Mouse (Mus musculus): ENCODE results near the gene Hoxa6. TPM values are rescaled to one million over a fixed set of nuclear protein-coding genes. Genes with fewer than 3 reads are reported as not detected.

Hoxa6 gene
- polyA plus RNA-seq, 1 experiment: 0.52 TPM

- peaks cover 36% of the 10 kb centered on the region for H3K27me3 ChIP-seq (ENCODE audit: control insufficient read depth, insufficient read depth, low read length)
- TF ChIP-seq POLR2A (IDR thresholded peaks at IDR 0.05; ENCODE audit: low read depth, low read length) (no peak), CTCF (IDR thresholded peaks at IDR 0.05; ENCODE audit: extremely low read depth, insufficient read length, insufficient replicate concordance, low read depth, low read length) (no peak)
- peak overlapping the region; percentile 41 for H3K4me3 ChIP-seq (ENCODE audit: low read depth, low read length)
- 75% methylated on average over 42 of the region's 42 CpGs for WGBS
- H3K36me3 ChIP-seq (ENCODE audit: control insufficient read depth, insufficient read depth, low read length): no peaks in the 10 kb centered on the region
- peaks cover 10% of the 10 kb centered on the region; the same call in 1 of the 2 replicates for H3K4me1 ChIP-seq (ENCODE audit: control insufficient read depth, insufficient read depth, insufficient read length, low read length)
- peak overlapping the region; percentile 28 for H3K27ac ChIP-seq (ENCODE audit: insufficient read depth, low read depth, low read length)
Measured at GRCm38 (mm10) chr6:52168191-52169055, 40.1 kb downstream of the Hoxa6 start.

DNA sequence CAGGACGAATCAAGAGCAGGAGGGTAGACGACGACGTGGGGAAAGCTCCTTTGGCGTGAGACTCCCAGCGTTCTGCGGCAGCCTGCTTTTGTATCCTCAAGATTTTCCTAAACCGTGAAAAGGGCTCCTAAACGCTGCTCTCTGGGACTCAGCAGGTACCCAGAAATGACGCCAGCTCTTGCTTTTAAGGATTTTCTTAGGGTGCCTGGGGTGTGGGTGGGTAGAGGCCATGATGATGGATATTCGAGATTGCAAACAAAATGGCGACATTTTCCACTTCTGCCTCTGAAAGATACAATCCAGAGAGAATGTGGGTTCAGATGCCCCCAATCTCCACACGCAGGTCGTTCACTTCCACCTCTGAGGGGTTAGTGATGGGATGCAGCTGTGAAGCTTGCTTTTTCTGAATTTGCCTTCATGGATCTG lies 40.8 kb downstream of the Hoxa6 start:
- Histone ChIP-seq H3K27ac (ENCODE audit: insufficient read depth, low read depth, low read length) (peak overlapping the region; percentile 6), H3K4me3 (ENCODE audit: low read depth, low read length) (peak overlapping the region; percentile 10; the same call in 1 of the 2 replicates), H3K27me3 (ENCODE audit: control insufficient read depth, insufficient read depth, low read length) (peaks cover 32% of the 10 kb centered on the region), H3K4me1 (ENCODE audit: control insufficient read depth, insufficient read depth, insufficient read length, low read length) (peaks cover 10% of the 10 kb centered on the region; the same call in 1 of the 2 replicates), H3K36me3 (ENCODE audit: control insufficient read depth, insufficient read depth, low read length) (no peaks in the 10 kb centered on the region)
- no peak for TF ChIP-seq POLR2A (IDR thresholded peaks at IDR 0.05; ENCODE audit: low read depth, low read length)
- 78% methylated on average over 14 of the region's 14 CpGs for WGBS

GRCm38 (mm10) chr6:52167176-52167575 lies 41.3 kb downstream of the Hoxa6 start:
- peaks cover 7% of the 10 kb centered on the region; the same call in 1 of the 2 replicates for H3K4me1 ChIP-seq (ENCODE audit: control insufficient read depth, insufficient read depth, insufficient read length, low read length)
- 73% methylated on average over 1 of the region's 1 CpGs for WGBS
- TF ChIP-seq CTCF (IDR thresholded peaks at IDR 0.05; ENCODE audit: extremely low read depth, insufficient read length, insufficient replicate concordance, low read depth, low read length): no peak
- no peak for TF ChIP-seq POLR2A (IDR thresholded peaks at IDR 0.05; ENCODE audit: low read depth, low read length)
- H3K27me3 ChIP-seq (ENCODE audit: control insufficient read depth, insufficient read depth, low read length): peaks cover 31% of the 10 kb centered on the region
- peak overlapping the region; percentile 52; the same call in 1 of the 2 replicates for H3K27ac ChIP-seq (ENCODE audit: insufficient read depth, low read depth, low read length)
- H3K4me3 ChIP-seq (ENCODE audit: low read depth, low read length): no peak overlapping the region
- H3K36me3 ChIP-seq (ENCODE audit: control insufficient read depth, insufficient read depth, low read length): no peaks in the 10 kb centered on the region

GRCm38 (mm10) chr6:52166431-52167077 lies 42.0 kb downstream of the Hoxa6 start:
- Histone ChIP-seq H3K4me3 (ENCODE audit: low read depth, low read length) (peak overlapping the region; percentile 2; the same call in 1 of the 2 replicates), H3K27ac (ENCODE audit: insufficient read depth, low read depth, low read length) (peak overlapping the region; percentile 52; the same call in 1 of the 2 replicates), H3K4me1 (ENCODE audit: control insufficient read depth, insufficient read depth, insufficient read length, low read length) (peaks cover 7% of the 10 kb centered on the region; the same call in 1 of the 2 replicates), H3K27me3 (ENCODE audit: control insufficient read depth, insufficient read depth, low read length) (peaks cover 25% of the 10 kb centered on the region), H3K36me3 (ENCODE audit: control insufficient read depth, insufficient read depth, low read length) (no peaks in the 10 kb centered on the region)
- TF ChIP-seq POLR2A (IDR thresholded peaks at IDR 0.05; ENCODE audit: low read depth, low read length): no peak
- no peak for TF ChIP-seq CTCF (IDR thresholded peaks at IDR 0.05; ENCODE audit: extremely low read depth, insufficient read length, insufficient replicate concordance, low read depth, low read length)
- 67% methylated on average over 4 of the region's 4 CpGs for WGBS

DNA sequence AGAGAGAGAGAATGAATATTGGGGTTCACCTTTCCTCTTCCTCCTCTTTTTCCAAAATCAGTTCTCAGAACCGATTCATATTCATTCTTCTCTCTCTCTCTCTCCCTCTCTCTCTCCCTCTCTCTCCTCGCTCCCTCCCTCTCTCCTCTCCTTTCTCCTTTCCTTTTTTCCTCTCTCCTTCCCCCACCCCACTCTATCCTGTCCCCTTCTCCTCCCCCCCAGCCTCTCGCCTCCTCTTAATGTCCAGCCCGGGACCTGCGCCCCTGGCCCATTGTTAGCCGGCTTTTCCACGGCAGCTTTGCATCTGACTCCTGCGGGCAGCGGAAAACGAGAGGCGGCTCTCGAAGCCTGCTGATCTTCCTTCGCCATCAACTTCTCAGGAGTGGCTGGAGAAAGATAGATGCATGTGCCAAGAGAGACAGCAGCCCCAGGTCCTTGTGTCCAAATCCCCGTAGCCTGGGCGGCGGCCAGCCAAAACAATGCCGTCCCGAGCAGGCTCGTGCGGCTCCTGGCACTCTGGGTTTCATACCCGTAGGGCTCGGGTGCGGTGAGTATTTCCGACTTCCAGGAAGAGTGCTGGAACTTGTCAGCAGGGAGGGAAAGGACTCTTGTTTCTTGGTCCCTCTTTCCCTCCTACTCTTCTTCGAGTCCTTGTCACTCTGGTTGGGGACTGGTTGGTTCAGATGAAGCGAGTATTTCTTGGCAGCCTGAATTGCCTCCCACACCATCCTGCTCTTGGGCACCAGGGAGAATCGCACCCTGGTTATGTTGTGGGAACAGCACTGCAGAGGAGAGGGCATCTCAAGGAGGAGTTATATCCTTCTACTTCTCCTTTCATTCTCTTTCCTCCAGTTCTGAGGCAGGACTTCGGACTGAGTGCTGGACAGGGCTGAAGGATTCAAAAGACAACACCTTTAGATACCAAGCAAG lies 42.8 kb downstream of the Hoxa6 start:
- no peaks in the 10 kb centered on the region for H3K36me3 ChIP-seq (ENCODE audit: control insufficient read depth, insufficient read depth, low read length)
- TF ChIP-seq POLR2A (IDR thresholded peaks at IDR 0.05; ENCODE audit: low read depth, low read length): no peak
- TF ChIP-seq CTCF (IDR thresholded peaks at IDR 0.05; ENCODE audit: extremely low read depth, insufficient read length, insufficient replicate concordance, low read depth, low read length): no peak
- peak overlapping the region; percentile 64 for H3K27ac ChIP-seq (ENCODE audit: insufficient read depth, low read depth, low read length)
- H3K4me3 ChIP-seq (ENCODE audit: low read depth, low read length): peak overlapping the region; percentile 47
- peaks cover 8% of the 10 kb centered on the region for H3K4me1 ChIP-seq (ENCODE audit: control insufficient read depth, insufficient read depth, insufficient read length, low read length)
- 59% methylated on average over 28 of the region's 28 CpGs for WGBS
- peaks cover 27% of the 10 kb centered on the region for H3K27me3 ChIP-seq (ENCODE audit: control insufficient read depth, insufficient read depth, low read length)

DNA sequence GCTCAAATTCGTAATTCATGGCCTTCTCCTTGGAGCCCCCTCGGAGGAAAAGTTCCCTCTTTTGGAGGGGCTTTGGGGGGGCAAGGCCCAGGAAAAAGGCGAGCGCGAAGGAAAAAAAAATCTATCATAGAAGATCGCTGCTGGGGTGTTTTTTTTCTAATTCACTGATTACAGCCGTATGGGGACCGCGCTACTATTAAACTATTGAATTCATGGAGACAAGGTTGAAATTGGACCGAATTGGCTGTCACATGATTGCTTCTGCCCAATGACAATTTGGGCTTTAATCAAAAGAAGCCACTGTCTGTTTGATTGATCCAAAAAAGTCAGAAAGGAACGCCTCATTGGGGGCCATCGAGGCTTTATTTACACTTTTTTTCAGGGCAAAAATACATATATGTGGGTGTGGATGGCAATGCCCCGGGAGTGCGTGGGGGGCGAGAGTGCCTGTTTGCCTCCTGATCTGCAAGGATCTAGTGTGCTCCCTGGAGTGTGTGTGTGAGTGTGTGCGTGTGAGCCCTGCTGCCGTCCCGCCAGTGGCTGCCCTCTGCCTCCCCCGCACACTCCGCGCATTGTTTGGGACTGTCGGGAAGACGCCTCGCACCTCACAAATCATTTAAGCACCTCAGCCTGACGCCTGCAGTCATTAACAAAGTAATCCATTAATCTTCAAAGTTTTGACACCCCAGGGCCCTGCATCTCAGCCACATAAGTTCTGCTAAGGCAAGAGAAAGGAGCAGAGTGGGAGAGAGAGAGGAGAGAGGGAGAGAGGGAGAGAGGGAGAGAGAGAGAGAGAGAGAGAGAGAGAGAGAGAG lies 43.7 kb downstream of the Hoxa6 start, which contains the start of gene Hoxa2:
Hoxa2 (minus strand) TSS at position 206 of the 815 bp plus-strand sequence.
- Histone ChIP-seq H3K27ac (ENCODE audit: insufficient read depth, low read depth, low read length) (peak within 1 kb of the TSS; percentile 72), H3K4me1 (ENCODE audit: control insufficient read depth, insufficient read depth, insufficient read length, low read length) (peaks cover 5% of the 10 kb centered on the region), H3K4me3 (ENCODE audit: low read depth, low read length) (peak within 1 kb of the TSS; percentile 51), H3K36me3 (ENCODE audit: control insufficient read depth, insufficient read depth, low read length) (no peaks in the 10 kb centered on the region), H3K27me3 (ENCODE audit: control insufficient read depth, insufficient read depth, low read length) (peaks cover 33% of the 10 kb centered on the region)
- TF ChIP-seq CTCF (IDR thresholded peaks at IDR 0.05; ENCODE audit: extremely low read depth, insufficient read length, insufficient replicate concordance, low read depth, low read length) (no peak), POLR2A (IDR thresholded peaks at IDR 0.05; ENCODE audit: low read depth, low read length) (no peak)
- WGBS: 29% methylated on average over 25 of the region's 25 CpGs
